Mouse (Mus musculus): ENCODE results near the gene Lrrc75b. TPM values are rescaled to one million over a fixed set of nuclear protein-coding genes. Genes with fewer than 3 reads are reported as not detected.

Gene Lrrc75b
- 0.77 and 0.91 TPM in 2 replicates for polyA plus RNA-seq (2014; fragmentation: Nextera tagmentation; extraction: Ambion mirVana)

DNA sequence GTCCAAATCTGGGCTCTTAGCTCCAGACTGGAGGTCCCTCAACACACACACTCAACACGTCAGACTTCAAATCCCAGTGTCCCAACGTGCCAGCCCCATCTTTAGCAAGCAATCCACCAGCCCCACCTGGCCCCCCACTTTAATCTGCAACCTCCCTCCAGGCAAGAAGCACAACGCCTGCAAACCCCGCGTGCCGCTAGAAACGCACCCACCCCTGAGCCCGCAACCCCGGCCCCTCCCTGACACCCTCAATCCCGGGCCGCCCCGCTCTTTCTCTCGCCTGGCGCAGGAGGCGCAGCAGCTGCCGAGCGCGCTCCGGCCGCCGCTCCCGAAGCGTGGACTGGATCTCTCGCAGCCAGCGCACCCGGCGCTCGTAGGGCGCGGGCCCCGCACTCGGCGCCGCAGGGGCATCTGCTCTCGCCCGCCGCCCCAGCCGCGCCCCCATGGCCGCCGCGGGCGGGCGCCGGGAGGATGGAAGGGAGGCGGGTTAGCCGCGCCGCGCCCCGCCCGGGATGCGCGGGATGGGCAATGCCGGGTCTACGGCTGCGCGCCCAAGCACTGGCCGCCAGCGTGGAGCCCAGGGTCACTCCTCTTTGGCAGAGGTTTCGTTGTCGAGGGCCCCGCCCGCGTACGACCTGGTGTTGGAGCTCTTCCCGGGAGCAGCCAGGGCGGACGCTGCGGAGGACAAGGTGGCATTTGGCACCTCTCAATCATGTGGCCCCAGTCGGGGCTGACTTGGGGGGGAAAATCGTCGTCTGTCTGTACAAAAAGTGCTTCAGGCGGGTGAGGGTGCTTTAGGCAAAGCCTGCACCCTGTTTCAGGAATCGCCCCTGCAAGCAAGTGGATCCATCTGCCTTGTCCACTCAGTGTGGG, at the start of gene Lrrc75b:
TSS of gene Lrrc75b (minus strand) at position 655 of the 873 bp plus-strand sequence.
- Histone ChIP-seq H3K27me3 (ENCODE audit: control insufficient read depth, insufficient read depth, low read length) (peaks cover 9% of the 10 kb centered on the region; the same call in 1 of the 2 replicates), H3K9me3 (ENCODE audit: control insufficient read depth, low read length) (no peaks in the 10 kb centered on the region)

DNA sequence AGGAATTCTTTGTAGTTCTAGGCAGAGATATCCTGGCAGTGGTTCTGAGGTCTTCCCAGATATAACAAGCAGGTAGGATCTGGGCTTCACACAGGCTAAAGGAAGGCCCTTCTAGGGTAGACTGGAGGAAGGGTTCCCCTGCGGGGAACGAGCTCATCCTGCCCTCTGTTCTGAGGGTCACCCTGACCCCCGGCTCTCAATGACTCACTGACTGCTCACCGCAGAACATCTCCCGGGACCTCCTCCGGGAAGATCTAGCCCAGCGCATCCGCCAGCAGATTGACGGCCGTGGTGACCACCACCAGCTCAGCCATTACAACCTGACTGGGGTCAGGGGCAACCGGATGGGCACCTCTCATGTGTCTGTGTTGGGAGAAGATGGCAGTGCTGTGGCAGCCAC, 48.8 kb upstream of the Lrrc75b start:
- WGBS: 92% methylated on average over 11 of the region's 11 CpGs
- no peaks in the 10 kb centered on the region for H3K27me3 ChIP-seq (ENCODE audit: control insufficient read depth, insufficient read depth, low read length)

More for the DNA sequence above, at the start of gene Lrrc75b:
- peak within 1 kb of the TSS; percentile 71 for H3K9ac ChIP-seq (ENCODE audit: low read length)
- DNase-seq (ENCODE audit: low spot score) (peak; percentile 63), ATAC-seq (ENCODE audit: insufficient number of reproducible peaks, low FRiP score, low TSS enrichment, low read depth) (peak; percentile 14; the same call in 1 of the 2 replicates)
- no peaks in the 10 kb centered on the region for H3K36me3 ChIP-seq (ENCODE audit: control insufficient read depth, insufficient read depth, low read length)
- peak within 1 kb of the TSS; percentile 44 for H3K4me3 ChIP-seq (ENCODE audit: low read depth, low read length)
- WGBS: under 1% methylated on average over 73 of the region's 75 CpGs
- H3K27ac ChIP-seq (replicated peaks; ENCODE audit: low read depth, low read length): no peak within 1 kb of the TSS
- peaks cover 14% of the 10 kb centered on the region for H3K4me1 ChIP-seq (ENCODE audit: control insufficient read depth, insufficient read depth, low read length)
- peak within 1 kb of the TSS; percentile 96 for H3K4me2 ChIP-seq (ENCODE audit: low read depth, severe bottlenecking)

DNA sequence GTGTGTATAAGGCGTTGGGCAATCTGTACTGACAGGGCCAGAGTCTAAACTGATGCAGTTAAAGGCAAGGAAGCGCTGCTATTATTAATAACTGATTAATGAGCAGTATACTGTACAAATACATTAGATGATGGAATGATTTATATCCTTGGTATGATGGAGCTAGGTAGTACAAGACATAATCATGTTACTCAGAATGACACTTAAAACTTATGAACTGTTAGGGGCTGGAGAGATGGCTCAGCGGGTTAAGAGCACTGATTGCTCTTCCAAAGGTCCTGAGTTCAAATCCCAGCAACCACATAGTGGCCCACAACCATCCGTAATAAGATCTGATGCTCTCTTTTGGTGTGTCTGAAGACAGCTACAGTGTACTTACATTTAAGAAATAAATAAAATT, 47.1 kb upstream of the Lrrc75b start:
- no peaks in the 10 kb centered on the region for H3K36me3 ChIP-seq (ENCODE audit: control insufficient read depth, insufficient read depth, low read length)
- no peaks in the 10 kb centered on the region for H3K27me3 ChIP-seq (ENCODE audit: control insufficient read depth, insufficient read depth, low read length)
- H3K4me3 ChIP-seq (ENCODE audit: low read depth, low read length): no peak overlapping the region
- 90% methylated on average over 4 of the region's 4 CpGs for WGBS
- ATAC-seq (ENCODE audit: insufficient number of reproducible peaks, low FRiP score, low TSS enrichment, low read depth) (no peak), DNase-seq (ENCODE audit: low spot score) (no peak)
- no peaks in the 10 kb centered on the region for H3K9me3 ChIP-seq (ENCODE audit: control insufficient read depth, low read length)
- no peak overlapping the region for H3K4me2 ChIP-seq (ENCODE audit: low read depth, severe bottlenecking)
- no peak overlapping the region for H3K27ac ChIP-seq (replicated peaks; ENCODE audit: low read depth, low read length)
- no peaks in the 10 kb centered on the region for H3K4me1 ChIP-seq (ENCODE audit: control insufficient read depth, insufficient read depth, low read length)
- no peak overlapping the region for H3K9ac ChIP-seq (ENCODE audit: low read length)

More for the DNA sequence above, 48.8 kb upstream of the Lrrc75b start:
- H3K9me3 ChIP-seq (ENCODE audit: control insufficient read depth, low read length): no peaks in the 10 kb centered on the region
- H3K27ac ChIP-seq (replicated peaks; ENCODE audit: low read depth, low read length): no peak overlapping the region
- no peak overlapping the region for H3K4me3 ChIP-seq (ENCODE audit: low read depth, low read length)
- DNase-seq (ENCODE audit: low spot score): no peak
- no peaks in the 10 kb centered on the region for H3K36me3 ChIP-seq (ENCODE audit: control insufficient read depth, insufficient read depth, low read length)
- no peak overlapping the region for H3K9ac ChIP-seq (ENCODE audit: low read length)
- ATAC-seq (ENCODE audit: insufficient number of reproducible peaks, low FRiP score, low TSS enrichment, low read depth): no peak
- no peaks in the 10 kb centered on the region for H3K4me1 ChIP-seq (ENCODE audit: control insufficient read depth, insufficient read depth, low read length)
- no peak overlapping the region for H3K4me2 ChIP-seq (ENCODE audit: low read depth, severe bottlenecking)

DNA sequence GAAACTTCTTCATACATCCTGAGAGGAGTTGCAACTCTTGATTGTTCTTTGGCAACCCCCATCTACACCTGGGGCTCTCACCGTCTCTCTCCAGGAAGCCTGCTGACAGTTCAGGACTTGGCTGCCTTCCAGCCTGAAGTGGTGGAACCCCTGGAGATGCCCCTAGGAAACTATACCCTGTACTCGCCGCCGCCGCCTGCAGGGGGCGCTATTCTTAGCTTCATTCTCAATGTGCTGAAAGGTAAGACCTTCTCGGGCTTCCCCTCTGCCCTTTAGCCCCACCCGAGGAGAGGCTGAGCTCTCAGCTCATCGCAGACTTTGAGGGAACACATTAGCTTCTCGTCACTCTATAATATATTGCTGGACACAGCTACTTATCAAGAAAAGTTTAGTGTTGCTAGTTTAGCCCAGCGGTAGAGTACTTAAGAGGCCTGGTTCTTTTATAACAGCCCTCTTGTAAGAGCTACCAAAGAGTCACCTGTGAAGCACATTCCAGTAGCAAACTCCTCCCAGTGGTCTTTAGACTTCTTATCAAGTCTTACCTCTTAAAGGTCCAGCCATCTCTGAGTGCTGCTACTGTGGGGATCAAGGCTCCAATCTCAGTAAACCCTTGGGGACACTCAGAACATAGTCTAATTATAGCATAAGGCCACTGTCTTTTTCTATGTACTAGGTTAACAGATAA, 45.2 kb upstream of the Lrrc75b start:
- WGBS: 46% methylated on average over 11 of the region's 11 CpGs
- H3K9me3 ChIP-seq (ENCODE audit: control insufficient read depth, low read length): no peaks in the 10 kb centered on the region
- no peaks in the 10 kb centered on the region for H3K4me1 ChIP-seq (ENCODE audit: control insufficient read depth, insufficient read depth, low read length)
- DNase-seq (ENCODE audit: low spot score) (no peak), ATAC-seq (ENCODE audit: insufficient number of reproducible peaks, low FRiP score, low TSS enrichment, low read depth) (no peak)
- H3K27ac ChIP-seq (replicated peaks; ENCODE audit: low read depth, low read length): no peak overlapping the region
- H3K9ac ChIP-seq (ENCODE audit: low read length): no peak overlapping the region
- no peak overlapping the region for H3K4me2 ChIP-seq (ENCODE audit: low read depth, severe bottlenecking)
- H3K27me3 ChIP-seq (ENCODE audit: control insufficient read depth, insufficient read depth, low read length): no peaks in the 10 kb centered on the region
- no peaks in the 10 kb centered on the region for H3K36me3 ChIP-seq (ENCODE audit: control insufficient read depth, insufficient read depth, low read length)
- no peak overlapping the region for H3K4me3 ChIP-seq (ENCODE audit: low read depth, low read length)

DNA sequence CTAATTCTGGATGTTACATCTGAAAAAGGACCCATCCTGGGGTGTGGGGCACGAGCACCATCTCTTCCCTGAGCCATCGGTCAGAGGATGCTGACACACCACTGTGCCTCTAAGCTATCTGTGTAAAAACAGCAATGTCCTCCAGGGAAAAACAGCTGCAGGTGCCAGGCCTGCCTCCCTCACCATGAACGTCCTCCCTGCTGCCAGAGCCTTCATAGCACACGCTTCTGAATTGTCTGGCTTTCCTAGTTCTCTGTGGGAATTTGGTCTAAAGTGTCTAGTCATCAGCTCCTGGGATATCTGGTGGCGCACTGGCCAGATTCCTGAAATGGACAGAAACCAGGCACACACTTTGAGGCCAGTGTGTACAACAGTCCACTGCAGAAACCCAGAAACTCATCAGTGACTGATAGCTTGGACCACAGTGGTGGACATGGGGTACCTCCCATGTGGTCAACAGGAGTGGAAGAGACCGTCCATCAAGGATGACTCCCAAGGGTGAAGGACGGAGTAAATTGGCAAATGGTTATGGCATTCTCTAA, 40.1 kb upstream of the Lrrc75b start:
- Histone ChIP-seq H3K4me1 (ENCODE audit: control insufficient read depth, insufficient read depth, low read length) (no peaks in the 10 kb centered on the region), H3K9me3 (ENCODE audit: control insufficient read depth, low read length) (no peaks in the 10 kb centered on the region), H3K9ac (ENCODE audit: low read length) (no peak overlapping the region), H3K27me3 (ENCODE audit: control insufficient read depth, insufficient read depth, low read length) (no peaks in the 10 kb centered on the region), H3K4me2 (ENCODE audit: low read depth, severe bottlenecking) (no peak overlapping the region), H3K36me3 (ENCODE audit: control insufficient read depth, insufficient read depth, low read length) (no peaks in the 10 kb centered on the region), H3K4me3 (ENCODE audit: low read depth, low read length) (no peak overlapping the region), H3K27ac (replicated peaks; ENCODE audit: low read depth, low read length) (no peak overlapping the region)
- DNase-seq (ENCODE audit: low spot score) (no peak), ATAC-seq (ENCODE audit: insufficient number of reproducible peaks, low FRiP score, low TSS enrichment, low read depth) (no peak)
- WGBS: 83% methylated on average over 7 of the region's 7 CpGs

DNA sequence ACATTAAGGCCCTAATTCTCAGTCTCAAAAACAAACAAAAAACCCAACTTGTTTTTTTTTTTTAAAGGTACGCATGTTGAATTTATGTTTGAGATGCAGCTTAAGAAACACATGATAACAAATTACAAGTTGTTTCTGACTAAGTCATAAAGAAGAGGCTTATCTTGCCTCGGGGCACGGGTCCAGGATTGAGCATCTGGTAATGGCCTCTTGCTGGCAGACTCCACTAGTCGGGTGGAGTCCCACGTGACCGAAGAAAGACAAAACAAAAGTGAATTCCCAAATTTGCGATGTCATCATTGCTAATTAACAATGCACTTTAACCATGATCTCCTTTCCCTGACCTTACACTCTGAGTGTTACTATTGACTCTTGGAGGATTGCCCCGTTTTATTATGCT, 35.9 kb upstream of the Lrrc75b start:
- Histone ChIP-seq H3K36me3 (ENCODE audit: control insufficient read depth, insufficient read depth, low read length) (no peaks in the 10 kb centered on the region), H3K27me3 (ENCODE audit: control insufficient read depth, insufficient read depth, low read length) (no peaks in the 10 kb centered on the region), H3K4me3 (ENCODE audit: low read depth, low read length) (no peak overlapping the region), H3K9me3 (ENCODE audit: control insufficient read depth, low read length) (no peaks in the 10 kb centered on the region), H3K4me2 (ENCODE audit: low read depth, severe bottlenecking) (no peak overlapping the region), H3K4me1 (ENCODE audit: control insufficient read depth, insufficient read depth, low read length) (no peaks in the 10 kb centered on the region), H3K9ac (ENCODE audit: low read length) (no peak overlapping the region), H3K27ac (replicated peaks; ENCODE audit: low read depth, low read length) (no peak overlapping the region)
- ATAC-seq (ENCODE audit: insufficient number of reproducible peaks, low FRiP score, low TSS enrichment, low read depth) (no peak), DNase-seq (ENCODE audit: low spot score) (no peak)
- WGBS: 85% methylated on average over 8 of the region's 8 CpGs

DNA sequence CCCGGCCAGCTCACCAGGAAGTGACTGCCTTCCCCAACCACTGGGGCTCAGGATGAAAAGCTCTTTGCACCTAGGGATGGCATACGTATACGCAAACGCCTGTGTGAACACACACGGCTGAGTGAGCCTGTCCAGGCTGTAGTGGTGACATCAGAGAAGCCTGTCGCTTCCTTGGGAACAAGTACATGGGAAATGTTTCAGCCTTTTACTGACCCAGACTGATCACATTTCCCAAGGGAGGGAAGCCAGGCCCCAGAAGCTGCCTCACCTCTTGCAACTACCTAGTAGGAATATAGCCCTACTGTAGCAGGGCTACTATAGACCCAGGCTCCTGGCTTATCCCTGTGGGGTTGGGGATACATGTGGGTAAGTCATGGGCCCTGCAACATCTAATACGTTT, 32.5 kb upstream of the Lrrc75b start:
- no peak overlapping the region for H3K27ac ChIP-seq (replicated peaks; ENCODE audit: low read depth, low read length)
- H3K9ac ChIP-seq (ENCODE audit: low read length): no peak overlapping the region
- DNase-seq (ENCODE audit: low spot score): no peak
- no peak overlapping the region for H3K4me3 ChIP-seq (ENCODE audit: low read depth, low read length)
- no peaks in the 10 kb centered on the region for H3K9me3 ChIP-seq (ENCODE audit: control insufficient read depth, low read length)
- H3K4me2 ChIP-seq (ENCODE audit: low read depth, severe bottlenecking): no peak overlapping the region
- 81% methylated on average over 7 of the region's 7 CpGs for WGBS
- H3K4me1 ChIP-seq (ENCODE audit: control insufficient read depth, insufficient read depth, low read length): peaks cover 9% of the 10 kb centered on the region
- ATAC-seq (ENCODE audit: insufficient number of reproducible peaks, low FRiP score, low TSS enrichment, low read depth): no peak
- H3K27me3 ChIP-seq (ENCODE audit: control insufficient read depth, insufficient read depth, low read length): no peaks in the 10 kb centered on the region
- H3K36me3 ChIP-seq (ENCODE audit: control insufficient read depth, insufficient read depth, low read length): no peaks in the 10 kb centered on the region

DNA sequence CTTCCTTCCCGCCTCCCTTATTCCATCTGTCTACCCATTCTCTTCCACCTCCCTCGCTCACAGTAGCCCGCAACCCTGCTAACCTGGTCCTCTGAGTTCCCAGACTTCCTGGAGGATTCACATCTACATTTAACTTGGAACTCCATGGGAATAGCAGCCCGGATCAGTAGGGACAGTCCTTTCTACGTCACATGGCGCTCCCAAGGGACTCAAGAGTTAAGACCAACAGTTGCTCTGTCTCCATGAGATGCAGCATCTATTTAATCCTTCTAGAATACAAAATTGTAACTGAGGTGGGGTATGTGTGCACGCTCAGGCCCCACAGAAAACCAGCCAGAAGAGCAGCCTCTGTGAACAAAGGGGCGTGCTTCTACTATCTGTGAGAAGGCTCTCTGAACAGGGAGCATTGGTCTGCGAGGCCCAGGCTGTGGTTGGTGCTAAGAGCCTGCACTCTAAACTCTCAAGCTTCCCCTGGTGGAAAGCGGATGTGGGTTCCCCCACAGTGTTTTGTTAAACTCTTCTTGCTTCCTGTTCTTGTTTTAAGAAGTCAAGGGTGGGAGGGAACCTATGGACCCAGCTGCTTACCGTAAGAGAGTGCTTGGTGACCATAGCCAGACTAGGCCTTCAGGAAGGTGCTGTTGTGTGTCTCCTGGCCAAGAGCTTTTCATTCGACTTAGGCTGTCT, 31.2 kb upstream of the Lrrc75b start:
- no peak for DNase-seq (ENCODE audit: low spot score)
- Histone ChIP-seq H3K4me2 (ENCODE audit: low read depth, severe bottlenecking) (no peak overlapping the region), H3K4me3 (ENCODE audit: low read depth, low read length) (no peak overlapping the region), H3K27ac (replicated peaks; ENCODE audit: low read depth, low read length) (no peak overlapping the region), H3K27me3 (ENCODE audit: control insufficient read depth, insufficient read depth, low read length) (no peaks in the 10 kb centered on the region), H3K4me1 (ENCODE audit: control insufficient read depth, insufficient read depth, low read length) (peaks cover 9% of the 10 kb centered on the region), H3K9ac (ENCODE audit: low read length) (no peak overlapping the region), H3K9me3 (ENCODE audit: control insufficient read depth, low read length) (no peaks in the 10 kb centered on the region), H3K36me3 (ENCODE audit: control insufficient read depth, insufficient read depth, low read length) (no peaks in the 10 kb centered on the region)
- no peak for ATAC-seq (ENCODE audit: insufficient number of reproducible peaks, low FRiP score, low TSS enrichment, low read depth)
- WGBS: 84% methylated on average over 12 of the region's 12 CpGs
